Mouse (Mus musculus): ENCODE measurements around the gene Prps1.
"Not testable (repeated sequence)": the region's sequence is repeated elsewhere in the genome, so short reads cannot be mapped to it uniquely, and the experiment has no call there.

Prps1 gene

DNA sequence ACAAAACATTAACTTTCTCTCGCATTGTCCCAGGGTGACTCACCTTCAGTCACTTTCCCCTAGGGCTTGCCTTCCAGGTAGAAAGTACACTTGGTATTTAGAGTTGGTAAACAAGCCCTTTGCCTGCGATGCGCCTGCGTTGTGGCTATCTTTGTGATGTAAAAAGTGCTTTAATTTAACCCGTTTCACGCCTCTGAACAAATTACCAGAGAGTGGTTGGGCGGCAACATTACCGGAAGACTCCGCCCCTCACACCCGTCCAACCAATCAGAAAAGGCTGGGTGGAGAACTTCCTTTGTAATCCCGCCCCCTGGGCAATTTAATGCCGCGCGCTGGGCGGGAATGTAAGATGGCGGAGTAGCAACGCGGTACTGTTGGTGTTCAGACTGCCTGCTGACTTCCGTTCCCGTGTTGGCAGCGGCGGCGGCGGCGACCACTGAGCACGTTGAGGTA lies at the start of gene Prps1:
Prps1 (plus strand) TSS at position 335 of the 453 bp plus-strand sequence.
- peak; percentile 90 for DNase-seq (ENCODE audit: low spot score)

GRCm38 (mm10) chrX:140407593-140407992 lies 48.8 kb upstream of the Prps1 start:
- no peak for DNase-seq (ENCODE audit: low spot score)

- no peak for DNase-seq (ENCODE audit: low spot score)
Observed at GRCm38 (mm10) chrX:140418467-140418866, 37.9 kb upstream of the Prps1 start.

- no peak for DNase-seq (ENCODE audit: low spot score)
Observed at GRCm38 (mm10) chrX:140427124-140427523, 29.3 kb upstream of the Prps1 start.

DNA sequence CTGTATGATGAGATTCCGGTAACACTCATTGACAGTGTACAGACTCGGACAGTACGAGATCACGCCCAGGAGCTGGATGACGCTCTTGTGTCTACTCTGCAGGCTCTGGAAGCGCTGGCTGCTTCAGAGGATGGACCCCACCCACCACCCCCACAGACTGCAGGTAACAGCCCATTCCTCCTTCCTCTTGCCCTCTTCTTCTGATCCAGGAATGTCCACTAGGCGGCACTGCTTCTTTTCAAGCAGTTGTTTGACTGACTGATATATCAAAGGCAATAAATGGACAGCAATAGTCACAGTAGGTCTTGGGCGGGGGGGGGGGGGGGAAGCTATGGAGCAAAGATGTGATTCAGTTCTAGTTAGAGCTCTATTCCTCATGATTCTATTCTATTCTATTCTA lies 28.2 kb upstream of the Prps1 start:
- DNase-seq (ENCODE audit: low spot score): no peak

- DNase-seq (ENCODE audit: low spot score): no peak
Observed at GRCm38 (mm10) chrX:140429985-140430384, 26.4 kb upstream of the Prps1 start.

DNA sequence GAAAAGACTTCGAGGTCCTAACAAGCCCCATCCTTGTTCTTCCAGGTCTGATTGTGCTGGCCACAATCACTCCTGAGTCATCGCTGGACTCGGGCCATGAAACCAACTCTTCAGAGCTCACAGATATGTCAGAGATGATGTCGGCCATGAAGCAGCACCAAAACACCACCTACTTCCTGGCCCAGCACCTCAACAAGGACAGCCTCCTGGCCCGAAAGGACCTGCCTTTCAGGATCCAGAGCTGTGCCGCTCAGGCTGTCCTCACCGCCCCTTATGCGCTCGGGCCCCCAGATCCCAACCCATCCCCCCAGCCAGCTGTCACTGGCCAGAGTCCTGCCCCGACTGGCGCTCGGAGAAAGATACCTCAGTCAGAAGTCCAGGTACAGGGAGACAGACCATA lies 25.9 kb upstream of the Prps1 start:
- DNase-seq (ENCODE audit: low spot score): no peak

- DNase-seq (ENCODE audit: low spot score): no peak
Observed at GRCm38 (mm10) chrX:140431981-140432380, 24.4 kb upstream of the Prps1 start.

DNA sequence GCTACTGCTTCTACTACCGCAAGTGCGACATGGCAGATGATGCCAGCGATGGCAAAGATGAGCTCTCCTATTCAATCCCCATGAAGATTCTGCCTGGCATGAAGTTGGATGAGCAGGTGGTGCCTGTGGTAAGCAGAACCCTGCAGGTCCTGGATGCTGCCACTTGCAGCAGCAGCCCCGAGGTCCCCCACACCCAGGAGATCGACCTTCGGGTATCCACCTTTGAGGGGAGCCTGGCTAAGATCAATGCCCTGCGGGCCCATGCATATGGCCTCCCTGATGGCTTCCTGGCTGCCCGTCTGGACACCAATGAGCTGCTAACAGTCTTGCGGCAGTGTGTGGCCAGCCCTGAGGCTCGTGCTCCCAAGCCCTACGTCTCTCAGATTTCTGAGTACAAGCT lies 23.6 kb upstream of the Prps1 start:
- no peak for DNase-seq (ENCODE audit: low spot score)

DNA sequence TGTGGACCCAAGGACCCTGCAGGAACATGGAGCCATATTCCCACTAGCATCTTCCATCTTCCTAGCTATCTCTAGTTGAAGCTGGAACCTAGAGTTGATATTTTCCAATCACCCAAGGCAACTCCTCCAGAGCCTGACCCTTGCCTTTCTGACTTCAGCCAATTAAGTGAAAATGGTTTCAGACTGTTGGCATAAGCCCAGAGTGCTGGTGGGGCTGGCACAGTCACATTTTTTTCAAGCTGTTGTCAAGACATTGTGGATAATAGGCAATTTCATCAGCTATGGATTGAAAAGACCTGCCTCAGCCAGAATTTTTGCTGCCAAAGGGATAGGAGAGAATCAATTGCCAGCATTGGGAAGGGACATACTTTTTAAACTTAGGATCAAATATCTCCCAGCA lies 18.5 kb upstream of the Prps1 start:
- DNase-seq (ENCODE audit: low spot score): no peak

GRCm38 (mm10) chrX:140445551-140445950 lies 10.9 kb upstream of the Prps1 start:
- no peak for DNase-seq (ENCODE audit: low spot score)

GRCm38 (mm10) chrX:140450071-140450470 lies 6.3 kb upstream of the Prps1 start:
- DNase-seq (ENCODE audit: low spot score): no peak

GRCm38 (mm10) chrX:140456751-140457491 lies 508 bp downstream of the Prps1 start:
- DNase-seq (ENCODE audit: low spot score): no peak

GRCm38 (mm10) chrX:140457502-140457901 lies 1.1 kb downstream of the Prps1 start:
- DNase-seq (ENCODE audit: low spot score): no peak

DNA sequence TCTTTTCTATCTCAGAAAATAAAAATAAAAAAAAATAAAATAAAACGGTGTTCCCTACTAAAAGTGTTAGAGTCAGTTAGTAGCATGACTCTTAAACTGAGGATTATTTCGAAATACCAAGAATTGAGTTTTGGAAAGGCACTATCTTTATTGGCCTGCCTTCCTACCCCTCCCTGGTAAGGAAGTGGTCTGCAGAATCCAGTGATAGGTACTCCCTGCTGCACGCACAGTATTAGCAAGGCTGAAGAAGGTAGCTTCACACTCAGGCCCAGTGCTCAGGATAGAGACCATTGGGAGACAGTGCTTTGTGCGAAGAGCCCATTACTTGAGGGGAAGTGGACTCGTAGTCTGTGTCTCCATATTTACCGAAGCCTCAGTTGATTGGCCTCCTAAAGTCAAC lies 21.8 kb downstream of the Prps1 start:
- no peak for DNase-seq (ENCODE audit: low spot score)

DNA sequence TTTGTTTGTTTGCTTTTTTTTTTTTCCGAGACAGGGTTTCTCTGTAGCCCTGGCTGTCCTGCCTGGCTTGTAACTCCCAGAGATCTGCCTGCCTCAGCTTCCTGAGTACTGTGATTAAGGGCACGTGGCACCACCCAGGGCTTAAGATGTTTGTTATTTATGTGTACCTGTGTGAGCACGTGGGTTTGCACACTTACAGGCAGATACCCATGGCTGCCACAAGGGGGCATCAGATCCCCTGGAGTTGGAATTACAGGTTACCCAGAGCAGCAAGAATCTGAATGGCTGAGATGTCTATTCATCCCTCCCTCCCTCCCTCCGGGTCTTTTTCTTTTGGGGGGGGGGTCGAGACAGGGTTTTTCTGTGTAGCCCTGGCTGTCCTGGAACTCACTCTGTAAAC lies 22.8 kb downstream of the Prps1 start:
- DNase-seq (ENCODE audit: low spot score): peak; percentile 41

GRCm38 (mm10) chrX:140489174-140489573 lies 32.8 kb downstream of the Prps1 start:
- DNase-seq (ENCODE audit: low spot score): no peak

- no peak for DNase-seq (ENCODE audit: low spot score)
Observed at GRCm38 (mm10) chrX:140490203-140490602, 33.8 kb downstream of the Prps1 start.

GRCm38 (mm10) chrX:140491884-140492571 lies 35.6 kb downstream of the Prps1 start:
- DNase-seq (ENCODE audit: low spot score): peak; percentile 44

GRCm38 (mm10) chrX:140493527-140494029 lies 37.2 kb downstream of the Prps1 start:
- DNase-seq (ENCODE audit: low spot score): no peak

DNA sequence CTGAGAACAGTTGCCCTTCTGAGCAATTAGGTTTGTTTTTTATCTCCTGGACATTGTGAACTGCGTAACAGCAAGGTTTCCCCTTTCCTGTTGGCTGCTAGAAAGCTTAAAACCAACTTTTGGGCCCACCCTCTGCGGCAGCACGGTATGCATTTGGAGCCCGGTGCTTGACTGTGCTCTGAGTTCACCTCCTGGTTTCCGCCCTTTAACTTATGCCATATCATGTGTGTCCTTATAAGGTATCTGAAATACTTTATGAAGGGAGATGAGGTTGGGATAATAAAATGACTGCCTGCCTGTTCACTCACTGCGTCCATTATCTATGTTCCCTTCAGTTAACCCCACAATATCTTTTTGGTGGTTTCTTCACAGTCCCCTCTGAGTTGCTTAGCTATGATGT lies 37.8 kb downstream of the Prps1 start:
- no peak for DNase-seq (ENCODE audit: low spot score)

GRCm38 (mm10) chrX:140498431-140498830 lies 42.0 kb downstream of the Prps1 start:
- DNase-seq (ENCODE audit: low spot score): not testable (repeated sequence)

GRCm38 (mm10) chrX:140500306-140500705 lies 43.9 kb downstream of the Prps1 start:
- no peak for DNase-seq (ENCODE audit: low spot score)
